Mouse (Mus musculus) cerebellum, postnatal 4 days (tissue): ENCODE data around the gene Tex21.

Experiments used
- DNase-seq, 2 experiments: peaks; one replicate each; pipeline ENCODE4 v3.0.0; 2022; ENCODE audit warnings: low spot score in 2 of 2, mixed read lengths in 1 of 2

The Tex21 gene

GRCm38 (mm10) chr12:76246646-76247045, at the start of gene Tex21:
Tex21 (minus strand) TSS chr12:76246746.
- DNase-seq = no peak

- peak in 1 of 2 experiments; percentile 59 for DNase-seq
Observed at GRCm38 (mm10) chr12:76293192-76293591, 46.6 kb upstream of the Tex21 start.

DNA sequence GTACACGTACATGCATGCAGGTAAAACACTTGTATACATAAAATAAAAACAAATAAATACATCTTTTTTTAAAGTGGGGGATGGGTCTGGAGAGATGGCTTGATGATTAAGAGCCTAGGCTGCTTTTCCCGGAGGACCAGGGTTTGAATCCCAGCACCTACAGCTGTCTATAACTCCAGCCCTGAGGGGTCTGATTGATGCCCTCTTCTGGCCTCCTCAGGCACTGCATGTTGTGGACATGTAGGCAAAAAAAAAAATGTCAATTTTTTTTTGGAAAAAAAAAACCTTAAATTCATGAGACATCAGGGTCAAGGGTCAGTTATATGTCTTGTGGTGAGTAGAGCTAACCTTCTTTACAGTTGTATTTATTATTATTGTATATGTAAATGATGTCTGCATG, 43.7 kb upstream of the Tex21 start:
- DNase-seq = no peak

DNA sequence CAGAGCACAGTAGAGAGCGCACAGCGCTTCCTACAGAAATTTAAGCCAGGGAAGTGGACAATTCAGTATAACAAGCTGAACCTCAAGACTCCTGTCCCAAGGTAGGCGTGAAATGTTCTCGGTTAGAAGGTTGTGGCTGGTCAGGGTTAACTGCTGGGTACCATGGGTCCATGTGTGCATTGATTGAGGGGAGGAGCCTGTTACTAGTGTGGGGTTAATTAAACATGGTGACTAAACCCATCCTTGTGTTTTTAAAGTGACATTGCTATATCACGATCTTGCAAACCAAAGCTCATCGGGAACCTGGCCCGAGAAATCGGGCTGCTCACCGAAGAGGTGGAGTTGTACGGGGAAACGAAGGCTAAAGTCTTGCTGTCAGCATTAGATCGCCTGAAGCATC, 42.9 kb upstream of the Tex21 start:
- DNase-seq = no peak

DNA sequence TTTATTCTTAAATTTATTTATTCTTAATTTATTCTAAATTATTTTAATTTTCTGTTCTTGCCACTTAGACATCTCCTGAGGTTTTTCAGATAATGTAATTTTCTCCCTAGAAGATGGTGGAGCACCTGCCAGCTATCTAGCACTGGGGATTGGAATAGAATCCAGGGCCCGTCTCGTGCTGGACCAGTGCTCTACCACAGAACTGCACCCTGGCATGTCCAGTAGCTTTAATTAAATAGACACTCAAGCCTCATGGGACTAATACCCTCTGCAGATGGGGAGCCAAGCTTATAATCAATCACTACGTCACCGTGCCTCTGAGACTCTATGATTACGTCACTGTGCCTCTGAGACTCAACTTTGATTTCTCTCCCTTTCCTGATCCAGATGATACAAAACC, 41.9 kb upstream of the Tex21 start:
- DNase-seq = no peak

DNA sequence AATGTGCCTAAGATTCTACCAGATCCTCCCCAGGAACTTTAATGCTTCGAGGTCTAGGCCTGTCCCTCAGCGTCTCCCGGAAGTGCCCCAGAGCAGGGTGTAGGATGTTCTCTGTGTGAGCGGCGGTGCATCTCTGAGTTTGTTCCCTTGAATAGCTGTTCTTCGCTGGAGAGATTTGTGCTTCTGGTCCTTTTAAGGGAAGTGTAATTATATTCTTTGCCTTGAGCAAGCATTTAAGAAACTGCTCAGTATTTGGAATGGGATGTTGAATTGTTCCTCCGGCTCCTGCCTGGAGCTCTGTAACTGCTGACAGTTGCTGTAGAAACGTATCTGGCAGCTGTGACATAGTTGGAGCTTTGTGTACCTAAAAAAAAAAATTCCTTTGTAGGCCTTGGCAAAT, 41.4 kb upstream of the Tex21 start:
- DNase-seq = no peak

- no peak for DNase-seq
Observed at GRCm38 (mm10) chr12:76285418-76285817, 38.9 kb upstream of the Tex21 start.

GRCm38 (mm10) chr12:76282532-76283173, 36.1 kb upstream of the Tex21 start:
- DNase-seq = peak in 1 of 2 experiments; percentile 28

GRCm38 (mm10) chr12:76282132-76282531, 35.6 kb upstream of the Tex21 start:
- peak in 1 of 2 experiments; percentile 52 for DNase-seq

- DNase-seq = no peak
Observed at GRCm38 (mm10) chr12:76281111-76281660, 34.6 kb upstream of the Tex21 start.

DNA sequence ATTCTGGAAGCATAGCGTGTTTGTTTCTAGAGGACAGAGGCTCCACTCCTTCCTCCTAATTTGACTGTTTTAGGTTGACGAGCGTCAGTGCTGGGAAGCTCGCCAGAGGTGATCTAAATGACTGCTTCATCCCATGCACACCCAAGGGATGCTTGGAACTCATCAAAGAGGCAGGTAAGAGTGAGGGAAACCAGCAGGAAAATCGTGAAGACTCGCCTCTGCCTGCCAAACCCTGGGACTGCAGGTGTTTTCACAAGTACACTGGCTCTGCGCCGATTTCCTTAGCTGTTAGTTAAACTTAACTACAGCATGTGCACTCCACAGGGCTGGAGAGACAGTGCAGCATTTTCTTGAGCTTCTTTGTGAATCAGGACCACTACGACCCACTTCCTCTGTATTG, 34.0 kb upstream of the Tex21 start:
- DNase-seq = no peak

DNA sequence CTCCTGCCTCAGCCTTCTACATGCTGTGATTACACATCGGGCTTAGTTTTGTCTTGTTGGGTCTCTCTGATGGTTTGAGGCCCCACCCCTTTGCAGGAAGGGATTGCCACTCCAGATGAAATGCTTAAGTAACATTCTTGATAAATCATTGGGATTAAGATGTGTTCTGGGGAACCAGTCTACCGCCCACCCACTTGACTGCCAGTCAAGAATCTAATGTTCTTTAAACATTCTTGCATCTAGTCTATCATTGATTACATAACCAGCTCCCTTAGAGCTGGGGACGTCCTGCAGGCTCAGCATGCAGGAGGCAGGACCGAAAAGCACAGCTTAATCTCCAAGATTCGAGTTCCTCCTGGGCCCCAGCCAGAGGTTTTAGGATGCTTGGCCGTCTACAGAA, 31.7 kb upstream of the Tex21 start:
- no peak for DNase-seq

DNA sequence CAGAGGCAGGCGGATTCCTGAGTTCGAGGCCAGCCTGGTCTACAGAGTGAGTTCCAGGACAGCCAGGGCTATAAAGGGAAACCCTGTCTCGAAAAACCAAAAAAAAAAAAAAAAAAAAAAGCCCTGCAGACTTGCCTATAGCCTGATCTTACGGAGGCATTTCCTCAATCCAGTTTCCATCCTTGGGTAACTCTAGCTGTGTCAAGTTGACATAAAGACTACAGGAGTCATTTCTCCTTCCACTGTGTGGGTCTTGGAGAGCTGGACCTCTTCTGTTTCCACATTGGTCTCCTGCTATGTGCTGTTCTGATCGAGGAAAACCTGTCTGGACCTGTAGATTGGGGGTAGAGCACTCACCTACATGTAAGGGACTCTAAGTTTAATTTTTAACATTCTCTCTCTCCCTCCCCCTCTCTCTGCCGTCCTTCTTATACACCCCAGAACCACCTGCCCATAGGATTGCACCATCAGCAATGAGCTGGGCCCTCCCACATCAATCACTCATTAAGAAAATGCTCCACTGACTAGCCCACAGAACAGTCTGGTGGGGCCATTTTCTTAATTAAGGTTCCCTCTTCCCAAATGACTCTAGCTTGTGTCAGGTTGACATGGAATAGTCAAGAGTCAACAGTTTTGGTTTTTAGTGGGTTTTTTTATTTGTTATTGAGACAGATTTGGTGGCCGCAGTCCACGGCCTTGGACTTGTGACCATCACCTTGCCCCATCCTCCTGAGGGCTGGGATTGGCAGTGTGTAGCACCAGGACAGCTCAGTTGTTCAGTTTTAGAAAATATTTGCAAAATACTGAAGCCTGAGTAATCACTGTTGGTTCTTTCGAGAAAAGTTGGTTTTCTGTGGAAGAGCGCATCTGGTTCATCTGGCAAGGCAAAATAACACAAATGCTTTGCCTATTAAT, 26.3 kb upstream of the Tex21 start:
- no peak for DNase-seq

DNA sequence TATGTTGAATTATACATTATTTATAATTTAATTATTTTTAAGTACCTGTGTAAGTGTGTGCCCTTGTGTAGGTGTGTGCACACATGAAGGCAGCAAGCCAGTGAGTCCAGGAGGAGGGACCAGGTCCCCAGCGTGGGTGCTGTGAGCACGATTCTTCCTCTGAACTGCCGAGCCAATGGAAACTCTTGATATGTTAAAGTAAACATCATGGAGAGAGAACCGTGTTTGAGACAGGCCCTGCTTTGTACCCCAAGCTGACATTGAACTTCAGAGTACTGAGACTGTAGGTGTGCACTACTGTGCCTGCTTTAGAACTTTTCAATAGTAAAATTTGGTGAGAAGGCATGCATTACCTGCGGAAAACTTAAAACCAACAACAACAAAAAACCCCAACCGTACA, 25.0 kb upstream of the Tex21 start:
- no peak for DNase-seq

DNA sequence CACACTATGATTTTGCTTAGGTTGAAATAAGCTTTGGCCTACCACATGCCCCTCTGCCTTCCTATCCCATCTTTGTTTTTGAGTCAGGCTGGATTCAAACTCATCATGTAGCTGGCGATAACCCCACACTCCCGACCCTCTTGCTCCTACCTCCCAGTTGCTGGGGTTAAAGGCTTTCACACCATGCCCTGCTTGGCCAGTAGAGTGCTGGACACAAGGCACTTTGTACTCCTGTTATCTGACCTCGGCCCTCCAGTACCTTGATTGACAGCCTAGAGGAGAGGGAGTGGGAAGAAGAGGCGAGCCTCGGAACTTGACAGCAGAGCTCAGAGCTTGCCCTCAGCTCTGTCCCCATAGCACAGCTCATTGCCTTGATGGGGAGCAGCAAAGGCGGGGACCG, 22.6 kb upstream of the Tex21 start:
- DNase-seq = no peak

DNA sequence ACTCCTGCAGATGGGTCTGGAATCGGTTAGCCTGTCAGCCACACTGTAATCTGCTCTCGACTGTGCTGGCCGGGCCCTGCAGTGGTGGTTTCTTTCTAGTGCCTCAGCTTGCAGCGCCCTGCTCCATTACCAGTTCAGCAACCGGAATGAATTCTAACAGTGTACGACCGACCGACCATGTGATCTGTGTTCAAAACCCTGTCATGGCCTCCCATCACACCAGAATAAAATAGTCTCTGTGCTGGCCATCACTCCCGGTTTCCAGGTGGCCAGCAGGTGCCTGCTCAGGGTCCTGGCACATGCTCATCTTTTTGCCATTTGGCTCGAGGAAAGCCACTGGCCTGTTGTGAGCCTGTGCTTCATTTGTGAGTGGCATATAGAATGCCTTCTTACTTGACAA, 22.1 kb upstream of the Tex21 start:
- no peak for DNase-seq

- DNase-seq = peak in 1 of 2 experiments; percentile 28
Observed at GRCm38 (mm10) chr12:76266875-76267274, 20.3 kb upstream of the Tex21 start.

- DNase-seq = no peak
Observed at GRCm38 (mm10) chr12:76265001-76265400, 18.5 kb upstream of the Tex21 start.

- DNase-seq = peak in 1 of 2 experiments; percentile 43
Observed at GRCm38 (mm10) chr12:76264325-76264965, 17.9 kb upstream of the Tex21 start.

- DNase-seq = no peak
Observed at GRCm38 (mm10) chr12:76263876-76264275, 17.3 kb upstream of the Tex21 start.

GRCm38 (mm10) chr12:76262918-76263317, 16.4 kb upstream of the Tex21 start:
- no peak for DNase-seq

DNA sequence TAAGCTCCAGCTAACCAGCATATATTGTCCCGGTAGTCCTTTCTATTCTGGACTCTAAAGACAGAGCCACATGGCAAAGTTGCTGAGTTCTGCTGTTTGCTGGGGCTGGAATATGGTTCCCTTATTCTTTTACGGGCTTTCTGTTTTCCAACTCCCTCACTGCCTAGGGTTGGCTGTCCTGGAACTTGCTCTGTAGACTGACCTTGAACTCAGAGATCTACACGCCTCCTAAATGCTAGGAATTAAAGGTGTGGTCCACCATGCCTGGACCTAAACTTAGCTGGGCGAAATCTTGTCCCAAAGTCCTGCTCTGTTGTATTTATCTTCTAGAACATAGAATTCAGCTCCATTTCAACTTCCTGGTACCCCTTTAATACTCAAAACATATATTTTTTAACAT, 15.0 kb upstream of the Tex21 start:
- no peak for DNase-seq
